Mouse (Mus musculus) spleen, postnatal 0 days (tissue): ENCODE data around the gene Acap2. TPM values are rescaled to one million over a fixed set of nuclear protein-coding genes. Genes with fewer than 3 reads are reported as not detected.

Source experiments
- polyA plus RNA-seq: library from polyadenylated mRNA; unstranded; fragments of >200 nt; fragmentation: Nextera tagmentation; extraction: Ambion mirVana; gene quantifications from 2 replicates; pipeline ENCODE4 v1.2.1, GENCODE M21; 2015

The Acap2 gene
- 9.6 and 10.6 TPM in 2 replicates for polyA plus RNA-seq

DNA sequence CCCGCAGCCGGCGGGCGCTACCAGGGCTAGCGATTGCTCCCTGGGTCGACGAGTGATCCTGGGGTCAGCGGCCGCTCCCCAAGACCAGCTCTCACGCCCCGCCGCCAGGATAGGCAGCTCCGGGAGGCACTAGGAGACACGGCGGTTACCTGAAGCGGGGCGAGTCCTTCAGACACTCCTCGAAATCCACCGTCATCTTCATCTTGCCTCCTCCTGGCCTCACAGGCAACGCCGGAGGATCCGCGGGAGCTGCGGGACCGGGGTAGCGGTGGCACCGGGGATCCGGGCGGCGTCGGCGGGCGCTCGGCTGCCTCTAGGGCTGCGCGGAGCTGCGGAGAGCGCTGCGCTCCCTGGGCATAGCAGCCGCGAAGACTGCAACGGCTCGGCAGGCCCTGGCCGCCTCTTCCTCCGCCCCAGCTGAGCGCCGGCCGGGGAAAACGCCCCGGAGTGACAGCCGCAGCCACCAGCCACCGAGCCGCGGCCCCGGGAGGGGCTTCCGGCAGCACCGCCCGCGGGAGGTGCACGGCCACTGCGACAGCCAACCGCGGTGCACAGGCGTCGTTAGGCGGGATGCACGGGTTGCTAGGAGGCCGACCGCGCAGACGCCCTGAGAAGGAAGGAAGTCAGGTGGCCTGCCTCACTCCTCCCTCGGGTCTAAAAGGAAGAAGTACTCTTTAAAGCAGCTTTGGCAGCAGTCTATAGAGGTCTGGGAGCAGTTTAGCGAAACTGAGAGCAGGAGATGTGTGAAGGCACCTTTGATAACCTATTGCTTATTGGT lies at the start of gene Acap2:
TSS of gene Acap2 (minus strand) at position 456 of the 778 bp plus-strand sequence.

DNA sequence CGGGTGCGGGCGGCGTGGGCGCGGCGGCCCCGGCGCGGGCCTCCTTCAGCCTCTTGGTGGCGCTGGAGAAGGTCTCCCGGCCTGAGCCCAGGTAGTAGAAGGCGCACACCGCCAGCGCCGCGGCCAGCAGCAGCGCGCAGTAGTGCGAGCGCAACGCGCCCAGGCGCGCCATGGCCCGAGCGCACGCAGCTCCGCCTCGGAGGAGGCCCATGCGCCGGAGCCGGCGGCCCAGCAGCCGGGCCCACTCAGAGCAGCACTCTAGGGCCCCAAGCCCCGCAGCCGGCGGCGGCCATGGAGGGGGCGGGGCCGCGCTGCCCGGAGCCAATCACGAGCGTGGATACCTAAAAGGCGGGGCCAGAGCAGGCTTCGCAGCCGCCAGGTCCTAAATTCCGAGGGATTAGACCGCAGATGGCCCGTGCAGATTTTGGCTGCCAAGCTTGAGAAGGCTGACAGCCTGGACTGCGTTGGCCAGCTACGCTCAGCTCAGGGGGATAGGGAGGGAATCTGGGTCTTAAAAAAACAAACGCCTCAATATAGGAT lies 119.8 kb downstream of the Acap2 start, which contains the start of gene Xxylt1:
TSS of gene Xxylt1 (minus strand) at position 308 of the 540 bp plus-strand sequence.

Other genes starting within 250 kb of the Acap2 start
- 5.3 and 7.5 TPM in 2 replicates for gene Xxylt1, start 119.8 kb downstream of the Acap2 start, polyA plus RNA-seq
- gene Ppp1r2, start 74.0 kb upstream of the Acap2 start, polyA plus RNA-seq = 59.2 and 64.2 TPM in 2 replicates
- 0.24 TPM in 1 of 2 replicates, not detected in the other for gene Apod, start 113.6 kb upstream of the Acap2 start, polyA plus RNA-seq
- 7.3 and 8.0 TPM in 2 replicates for gene Bdh1, start 221.0 kb upstream of the Acap2 start, polyA plus RNA-seq